Mouse (Mus musculus): ENCODE data around the gene Olfr523. TPM values are rescaled to one million over a fixed set of nuclear protein-coding genes. Genes with fewer than 3 reads are reported as not detected.
A peak's percentile ranks its signal among the peaks of the same experiment; 100 is the strongest.
"Not testable (repeated sequence)": the region's sequence is repeated elsewhere in the genome, so short reads cannot be mapped to it uniquely, and the experiment has no call there.

The Olfr523 gene
- total RNA-seq (2014; rRNA removed) (not detected in 2 replicates), polyA plus RNA-seq (2015; fragmentation: Nextera tagmentation; extraction: Ambion mirVana) (0.05 TPM in 1 of 2 replicates, not detected in the other)

GRCm38 (mm10) chr7:140172936-140173335 is at the start of gene Olfr523:
TSS of gene Olfr523 (plus strand) at chr7:140173217.
- peak; percentile 12 for DNase-seq (ENCODE audit: low spot score)
- H3K27me3 ChIP-seq (ENCODE audit: insufficient read depth, low read length), result no peaks in the 10 kb centered on the region
- no peak within 1 kb of the TSS for H3K4me2 ChIP-seq (ENCODE audit: low read depth, low read length, poor library complexity, severe bottlenecking)
- no peak for TF ChIP-seq CTCF (IDR thresholded peaks at IDR 0.05)
- no peaks in the 10 kb centered on the region for H3K4me1 ChIP-seq (ENCODE audit: insufficient read depth, low read length)
- 43% methylated on average over 1 of the region's 1 CpGs for WGBS
- no peaks in the 10 kb centered on the region for H3K9me3 ChIP-seq (ENCODE audit: low read length)
- no peaks in the 10 kb centered on the region for H3K36me3 ChIP-seq (ENCODE audit: insufficient read depth, low read length)
- H3K4me3 ChIP-seq (ENCODE audit: low read depth, low read length), result no peak within 1 kb of the TSS
- H3K9ac ChIP-seq (replicated peaks; ENCODE audit: low read length, poor library complexity, severe bottlenecking), result no peak within 1 kb of the TSS
- no peak within 1 kb of the TSS for H3K27ac ChIP-seq (ENCODE audit: low read depth, low read length)
- ATAC-seq (ENCODE audit: low FRiP score), result no peak

DNA sequence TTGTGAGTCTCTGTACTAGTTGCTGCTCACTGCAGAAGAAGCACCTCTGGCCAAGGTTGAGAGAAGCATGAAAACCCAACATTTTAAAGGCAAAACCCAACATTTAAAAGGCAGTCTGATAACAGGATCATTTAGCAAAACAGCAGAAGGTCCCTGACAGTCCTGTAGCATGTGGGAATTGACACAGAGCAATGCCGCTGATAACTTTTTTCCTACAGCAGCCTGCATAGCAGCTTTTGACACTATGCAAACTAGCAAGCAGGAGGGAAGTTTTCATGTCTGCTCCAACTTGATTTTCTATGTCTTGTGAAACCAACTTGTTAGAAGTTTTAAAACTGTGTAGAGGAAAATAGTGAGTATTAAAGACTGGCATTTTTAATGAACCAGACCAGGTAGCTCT is 48.6 kb upstream of the Olfr523 start:
- ATAC-seq (ENCODE audit: low FRiP score) (no peak), DNase-seq (ENCODE audit: low spot score) (no peak)
- H3K27me3 ChIP-seq (ENCODE audit: insufficient read depth, low read length), result no peaks in the 10 kb centered on the region
- H3K4me1 ChIP-seq (ENCODE audit: insufficient read depth, low read length), result peaks cover 5% of the 10 kb centered on the region; the same call in 1 of the 2 replicates
- H3K27ac ChIP-seq (ENCODE audit: low read depth, low read length), result no peak overlapping the region
- no peak for TF ChIP-seq CTCF (IDR thresholded peaks at IDR 0.05)
- H3K9me3 ChIP-seq (ENCODE audit: low read length), result no peaks in the 10 kb centered on the region
- H3K4me2 ChIP-seq (ENCODE audit: low read depth, low read length, poor library complexity, severe bottlenecking), result no peak overlapping the region
- no peaks in the 10 kb centered on the region for H3K36me3 ChIP-seq (ENCODE audit: insufficient read depth, low read length)
- H3K4me3 ChIP-seq (ENCODE audit: low read depth, low read length), result no peak overlapping the region
- WGBS, result 94% methylated on average over 1 of the region's 1 CpGs
- no peak overlapping the region for H3K9ac ChIP-seq (replicated peaks; ENCODE audit: low read length, poor library complexity, severe bottlenecking)

DNA sequence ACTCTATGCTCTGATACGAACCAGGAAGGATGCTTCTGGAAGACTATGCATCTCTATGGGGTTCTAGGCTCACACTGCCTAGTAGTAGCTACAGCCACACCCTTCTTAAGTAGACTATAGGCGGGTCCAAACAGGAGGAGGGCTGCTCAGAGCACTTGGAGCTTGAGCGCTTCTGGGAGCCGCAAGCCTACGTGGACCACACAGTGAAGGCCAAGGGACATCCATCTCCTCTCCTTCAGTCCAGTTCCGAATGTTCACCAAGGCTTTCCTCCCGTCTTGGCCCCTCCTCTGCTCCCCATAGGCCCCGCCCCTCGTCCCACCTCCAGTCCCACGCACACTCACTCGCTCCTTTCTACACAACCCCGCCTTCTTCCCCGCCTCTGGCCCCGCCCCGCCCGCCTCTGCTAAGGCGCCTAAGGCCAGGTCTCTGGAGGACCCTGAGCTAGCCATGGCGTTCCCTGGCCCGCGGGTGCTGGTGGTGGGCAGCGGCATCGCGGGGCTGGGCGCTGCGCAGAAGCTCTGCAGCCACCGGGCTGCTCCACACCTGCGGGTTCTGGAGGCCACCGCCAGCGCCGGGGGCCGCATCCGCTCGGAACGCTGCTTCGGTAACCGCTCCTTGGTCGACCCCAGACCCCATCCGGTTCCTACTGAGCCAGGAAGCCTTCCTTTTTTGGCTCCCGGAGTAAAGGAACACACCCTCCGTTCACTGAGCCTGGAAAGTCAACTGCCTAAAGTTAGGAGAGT is 47.6 kb upstream of the Olfr523 start:
- peak; percentile 95 for ATAC-seq (ENCODE audit: low FRiP score)
- TF ChIP-seq CTCF (IDR thresholded peaks at IDR 0.05), result 0 out of 2 replicates have a peak, but pooled peaks have one; percentile 5
- Histone ChIP-seq H3K4me2 (ENCODE audit: low read depth, low read length, poor library complexity, severe bottlenecking) (peak overlapping the region; percentile 86), H3K9ac (replicated peaks; ENCODE audit: low read length, poor library complexity, severe bottlenecking) (peak overlapping the region; percentile 70), H3K27ac (ENCODE audit: low read depth, low read length) (no peak overlapping the region), H3K27me3 (ENCODE audit: insufficient read depth, low read length) (no peaks in the 10 kb centered on the region), H3K4me3 (ENCODE audit: low read depth, low read length) (peak overlapping the region; percentile 63), H3K36me3 (ENCODE audit: insufficient read depth, low read length) (no peaks in the 10 kb centered on the region), H3K9me3 (ENCODE audit: low read length) (no peaks in the 10 kb centered on the region), H3K4me1 (ENCODE audit: insufficient read depth, low read length) (peaks cover 5% of the 10 kb centered on the region; the same call in 1 of the 2 replicates)
- peak; percentile 91 for DNase-seq (ENCODE audit: low spot score)
- WGBS, result 2% methylated on average over 39 of the region's 40 CpGs

DNA sequence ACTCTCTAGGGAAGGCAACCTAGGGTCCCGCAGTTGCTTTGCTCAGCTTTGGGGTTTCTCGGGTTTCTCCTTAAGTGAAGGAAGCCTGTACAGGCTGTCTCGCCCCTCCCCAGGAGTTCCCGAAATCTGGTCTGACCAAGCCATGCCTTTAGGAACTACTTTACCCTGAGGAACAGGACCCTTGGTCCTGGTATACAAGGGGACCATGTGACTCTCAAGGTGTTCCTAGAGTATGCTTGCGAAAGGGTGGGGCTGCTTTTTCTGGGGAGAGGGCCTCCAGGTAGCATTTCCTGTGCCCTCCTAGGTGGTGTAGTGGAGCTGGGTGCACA is 47.0 kb upstream of the Olfr523 start:
- Histone ChIP-seq H3K9ac (replicated peaks; ENCODE audit: low read length, poor library complexity, severe bottlenecking) (peak overlapping the region; percentile 70), H3K4me3 (ENCODE audit: low read depth, low read length) (peak overlapping the region; percentile 63), H3K27ac (ENCODE audit: low read depth, low read length) (no peak overlapping the region), H3K4me2 (ENCODE audit: low read depth, low read length, poor library complexity, severe bottlenecking) (peak overlapping the region; percentile 86), H3K9me3 (ENCODE audit: low read length) (no peaks in the 10 kb centered on the region), H3K4me1 (ENCODE audit: insufficient read depth, low read length) (peaks cover 5% of the 10 kb centered on the region; the same call in 1 of the 2 replicates), H3K36me3 (ENCODE audit: insufficient read depth, low read length) (no peaks in the 10 kb centered on the region), H3K27me3 (ENCODE audit: insufficient read depth, low read length) (no peaks in the 10 kb centered on the region)
- DNase-seq (ENCODE audit: low spot score) (no peak), ATAC-seq (ENCODE audit: low FRiP score) (0 out of 2 replicates have a peak, but pooled peaks have one; percentile 6)
- WGBS, result 12% methylated on average over 5 of the region's 5 CpGs
- TF ChIP-seq CTCF (IDR thresholded peaks at IDR 0.05), result no peak

DNA sequence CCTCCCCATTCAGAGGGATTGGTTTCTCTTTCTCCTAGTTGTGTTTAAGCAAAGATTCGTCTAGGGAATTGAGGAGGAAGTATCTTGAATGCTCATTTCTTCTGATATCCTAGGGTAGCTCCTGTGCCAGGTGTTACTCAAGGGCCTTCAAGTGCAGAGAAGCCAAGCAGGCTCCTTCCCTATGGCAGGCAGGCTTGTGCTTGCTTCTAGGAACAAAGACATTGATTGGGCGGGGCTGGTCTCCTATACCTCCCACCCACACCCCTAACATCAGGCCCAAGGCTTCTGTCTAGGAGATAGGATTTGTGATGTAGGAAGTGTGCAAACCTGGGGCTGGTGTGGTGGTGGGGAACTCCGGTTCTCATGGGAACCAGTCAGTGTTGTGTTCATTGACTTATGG is 46.1 kb upstream of the Olfr523 start:
- Histone ChIP-seq H3K9ac (replicated peaks; ENCODE audit: low read length, poor library complexity, severe bottlenecking) (no peak overlapping the region), H3K27ac (ENCODE audit: low read depth, low read length) (no peak overlapping the region), H3K36me3 (ENCODE audit: insufficient read depth, low read length) (no peaks in the 10 kb centered on the region), H3K27me3 (ENCODE audit: insufficient read depth, low read length) (no peaks in the 10 kb centered on the region), H3K4me2 (ENCODE audit: low read depth, low read length, poor library complexity, severe bottlenecking) (no peak overlapping the region), H3K9me3 (ENCODE audit: low read length) (no peaks in the 10 kb centered on the region), H3K4me3 (ENCODE audit: low read depth, low read length) (no peak overlapping the region), H3K4me1 (ENCODE audit: insufficient read depth, low read length) (peaks cover 5% of the 10 kb centered on the region; the same call in 1 of the 2 replicates)
- no peak for TF ChIP-seq CTCF (IDR thresholded peaks at IDR 0.05)
- DNase-seq (ENCODE audit: low spot score) (no peak), ATAC-seq (ENCODE audit: low FRiP score) (no peak)
- WGBS, result 91% methylated on average over 3 of the region's 3 CpGs

DNA sequence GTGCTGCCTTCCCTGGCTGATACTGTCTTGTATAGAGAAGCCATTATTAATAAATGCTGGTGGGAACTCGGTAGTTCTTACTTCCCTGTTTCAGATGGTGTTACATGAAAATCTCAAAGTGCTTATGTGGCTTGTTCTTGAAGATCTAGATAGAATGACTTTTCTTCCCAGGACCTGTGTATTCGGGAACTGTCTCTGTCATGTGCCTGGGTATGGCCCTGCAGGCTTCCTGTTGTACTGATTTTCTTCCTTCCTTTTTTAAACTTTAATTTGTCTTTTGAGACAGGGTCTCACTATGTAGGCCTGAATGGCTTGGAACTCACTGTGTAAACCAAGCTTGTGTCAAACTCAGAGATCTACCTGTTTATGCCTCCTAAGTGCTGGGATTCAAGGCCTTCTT is 45.1 kb upstream of the Olfr523 start:
- WGBS, result 89% methylated on average over 2 of the region's 2 CpGs
- TF ChIP-seq CTCF (IDR thresholded peaks at IDR 0.05), result no peak
- Histone ChIP-seq H3K4me1 (ENCODE audit: insufficient read depth, low read length) (peaks cover 5% of the 10 kb centered on the region; the same call in 1 of the 2 replicates), H3K4me3 (ENCODE audit: low read depth, low read length) (no peak overlapping the region), H3K36me3 (ENCODE audit: insufficient read depth, low read length) (no peaks in the 10 kb centered on the region), H3K27me3 (ENCODE audit: insufficient read depth, low read length) (no peaks in the 10 kb centered on the region), H3K4me2 (ENCODE audit: low read depth, low read length, poor library complexity, severe bottlenecking) (no peak overlapping the region), H3K9ac (replicated peaks; ENCODE audit: low read length, poor library complexity, severe bottlenecking) (no peak overlapping the region), H3K27ac (ENCODE audit: low read depth, low read length) (no peak overlapping the region), H3K9me3 (ENCODE audit: low read length) (no peaks in the 10 kb centered on the region)
- ATAC-seq (ENCODE audit: low FRiP score), result no peak
- DNase-seq (ENCODE audit: low spot score), result no peak

GRCm38 (mm10) chr7:140132184-140132583 is 40.8 kb upstream of the Olfr523 start:
- DNase-seq (ENCODE audit: low spot score); H3K4me2 ChIP-seq (ENCODE audit: low read depth, low read length, poor library complexity, severe bottlenecking); H3K27ac ChIP-seq (ENCODE audit: low read depth, low read length); H3K9me3 ChIP-seq (ENCODE audit: low read length); H3K27me3 ChIP-seq (ENCODE audit: insufficient read depth, low read length); H3K4me3 ChIP-seq (ENCODE audit: low read depth, low read length); H3K9ac ChIP-seq (replicated peaks; ENCODE audit: low read length, poor library complexity, severe bottlenecking); ATAC-seq (ENCODE audit: low FRiP score); H3K4me1 ChIP-seq (ENCODE audit: insufficient read depth, low read length); H3K36me3 ChIP-seq (ENCODE audit: insufficient read depth, low read length): not testable (repeated sequence)
- 89% methylated on average over 7 of the region's 7 CpGs for WGBS

DNA sequence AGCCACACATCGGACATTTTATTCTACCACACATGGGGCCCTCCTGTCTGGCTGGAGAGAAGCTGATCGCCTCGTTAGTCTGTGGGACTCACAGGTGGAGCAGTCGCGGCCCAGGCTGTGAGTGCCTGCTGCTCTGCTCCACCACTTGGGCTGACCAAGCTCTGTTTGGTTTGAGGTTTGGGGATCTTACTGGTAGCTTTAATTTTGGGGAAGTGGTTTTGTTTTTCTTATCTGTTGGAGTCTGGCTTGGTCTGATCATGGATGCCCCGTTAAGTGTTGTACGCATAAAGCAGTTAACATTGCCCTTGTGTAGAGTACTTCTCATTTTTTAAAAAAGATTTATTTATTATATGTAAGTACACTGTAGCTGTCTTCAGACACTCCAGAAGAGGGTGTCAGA is 39.0 kb upstream of the Olfr523 start:
- H3K27me3 ChIP-seq (ENCODE audit: insufficient read depth, low read length); H3K4me3 ChIP-seq (ENCODE audit: low read depth, low read length); ATAC-seq (ENCODE audit: low FRiP score); H3K36me3 ChIP-seq (ENCODE audit: insufficient read depth, low read length); H3K4me2 ChIP-seq (ENCODE audit: low read depth, low read length, poor library complexity, severe bottlenecking); H3K9me3 ChIP-seq (ENCODE audit: low read length); H3K27ac ChIP-seq (ENCODE audit: low read depth, low read length); H3K9ac ChIP-seq (replicated peaks; ENCODE audit: low read length, poor library complexity, severe bottlenecking); DNase-seq (ENCODE audit: low spot score); H3K4me1 ChIP-seq (ENCODE audit: insufficient read depth, low read length): not testable (repeated sequence)
- WGBS, result 94% methylated on average over 3 of the region's 7 CpGs
